Mouse (Mus musculus) erythroblast, embryonic 14.5 days (primary cell): ENCODE data around the gene Synpr. TPM values are rescaled to one million over a fixed set of nuclear protein-coding genes. Genes with fewer than 3 reads are reported as not detected.

ENCODE experiments used
- H3K27me3 ChIP-seq: 2 replicates; pipeline ENCODE4 v1.6.1; 2012; ENCODE audit warnings: inconsistent platforms; ENCODE audit not compliant: control insufficient read depth
- H3K36me3 ChIP-seq: 2 replicates; pipeline ENCODE4 v1.6.1; 2012; ENCODE audit warnings: mild to moderate bottlenecking, inconsistent platforms; ENCODE audit not compliant: control insufficient read depth
- H3K4me1 ChIP-seq: 2 replicates; pipeline ENCODE4 v1.6.1; 2012; ENCODE audit warnings: inconsistent platforms; ENCODE audit not compliant: control insufficient read depth
- H3K4me3 ChIP-seq: replicated peaks from 2 replicates; pipeline ENCODE3; 2012; ENCODE audit warnings: moderate library complexity, mild to moderate bottlenecking, inconsistent platforms
- H3K9me3 ChIP-seq: 2 replicates; pipeline ENCODE4 v1.6.1; 2012; ENCODE audit warnings: low read length, inconsistent platforms, mixed read lengths; ENCODE audit not compliant: control insufficient read depth
- GATA1 ChIP-seq: IDR thresholded peaks from 2 replicates; pipeline ENCODE4 v1.6.1; 2012; ENCODE audit warnings: low read length, inconsistent platforms, mixed read lengths
- TAL1 ChIP-seq: IDR thresholded peaks from 3 replicates; pipeline ENCODE4 v1.6.1; 2012; ENCODE audit warnings: low read length, inconsistent platforms, mixed read lengths
- polyA plus RNA-seq: library from polyadenylated mRNA; stranded (reverse); fragments of >175 nt; gene quantifications from 2 replicates; pipeline ENCODE4 v1.2.3, GENCODE M21; 2012

Synpr gene
- polyA plus RNA-seq, 1 experiment: not detected

DNA sequence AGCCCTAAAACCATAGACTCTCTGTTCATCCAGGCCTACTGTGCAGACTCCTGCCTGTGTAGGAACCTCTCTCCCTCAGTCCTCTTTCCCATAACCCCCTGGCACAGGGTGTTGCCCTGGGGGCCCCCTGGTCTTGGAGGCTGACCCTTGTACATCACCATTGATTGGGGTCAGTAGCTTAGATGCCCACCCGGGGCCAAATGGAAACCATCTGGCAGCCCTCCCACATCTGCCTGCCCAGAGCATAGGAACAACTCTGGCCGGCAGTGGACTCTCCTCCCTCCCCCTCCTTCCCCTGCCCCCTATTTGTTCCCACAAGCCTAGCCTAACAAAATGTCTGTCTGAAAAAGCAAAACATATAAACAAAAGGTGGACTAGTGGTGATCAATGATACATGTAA lies 336.0 kb downstream of the Synpr start:
- TF ChIP-seq TAL1: no peak
- no peak for TF ChIP-seq GATA1
- H3K9me3 ChIP-seq: peaks cover 5% of the 10 kb centered on the region
- no peaks in the 10 kb centered on the region for H3K27me3 ChIP-seq
- H3K4me1 ChIP-seq: no peaks in the 10 kb centered on the region
- no peaks in the 10 kb centered on the region for H3K36me3 ChIP-seq
- H3K4me3 ChIP-seq: no peak overlapping the region

DNA sequence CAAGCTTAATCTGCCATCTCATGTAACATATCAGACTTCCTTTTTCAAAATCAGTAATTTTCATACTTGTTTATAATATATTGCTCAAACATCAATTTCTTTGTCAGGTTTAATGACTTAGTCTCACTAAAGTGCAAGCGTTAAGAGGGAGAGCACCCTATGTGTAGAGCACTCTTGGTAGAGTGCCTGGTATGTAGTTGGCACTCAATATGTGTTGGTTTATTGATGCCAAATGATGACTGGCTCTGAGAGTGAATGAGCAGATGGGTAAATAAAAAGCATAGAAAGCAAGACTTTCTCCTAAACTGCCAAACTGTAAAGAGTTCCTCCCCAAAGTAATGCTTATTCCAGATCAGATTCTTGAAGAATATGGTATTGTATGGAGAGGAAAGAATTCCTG lies 365.3 kb downstream of the Synpr start:
- TF ChIP-seq TAL1 (no peak), GATA1 (no peak)
- H3K27me3 ChIP-seq: no peaks in the 10 kb centered on the region

GRCm38 (mm10) chr14:13651039-13651438 lies 366.5 kb downstream of the Synpr start:
- 0 out of 2 replicates have a peak, but pooled peaks cover 2% of the 10 kb centered on the region for H3K9me3 ChIP-seq
- no peak overlapping the region for H3K4me3 ChIP-seq
- H3K36me3 ChIP-seq: no peaks in the 10 kb centered on the region
- no peaks in the 10 kb centered on the region for H3K4me1 ChIP-seq
- no peaks in the 10 kb centered on the region for H3K27me3 ChIP-seq
- TF ChIP-seq TAL1: no peak
- no peak for TF ChIP-seq GATA1

More for the DNA sequence above, 365.3 kb downstream of the Synpr start:
- Histone ChIP-seq H3K36me3 (no peaks in the 10 kb centered on the region), H3K4me1 (no peaks in the 10 kb centered on the region), H3K9me3 (0 out of 2 replicates have a peak, but pooled peaks cover 2% of the 10 kb centered on the region), H3K4me3 (no peak overlapping the region)

- Histone ChIP-seq H3K4me1 (no peaks in the 10 kb centered on the region), H3K4me3 (no peak overlapping the region), H3K27me3 (no peaks in the 10 kb centered on the region), H3K36me3 (no peaks in the 10 kb centered on the region), H3K9me3 (0 out of 2 replicates have a peak, but pooled peaks cover 2% of the 10 kb centered on the region)
- TF ChIP-seq TAL1 (no peak), GATA1 (no peak)
These were observed 367.1 kb downstream of the Synpr start for GRCm38 (mm10) chr14:13651541-13652298.
